Mouse (Mus musculus): ENCODE measurements around the gene Vangl2.

DNA sequence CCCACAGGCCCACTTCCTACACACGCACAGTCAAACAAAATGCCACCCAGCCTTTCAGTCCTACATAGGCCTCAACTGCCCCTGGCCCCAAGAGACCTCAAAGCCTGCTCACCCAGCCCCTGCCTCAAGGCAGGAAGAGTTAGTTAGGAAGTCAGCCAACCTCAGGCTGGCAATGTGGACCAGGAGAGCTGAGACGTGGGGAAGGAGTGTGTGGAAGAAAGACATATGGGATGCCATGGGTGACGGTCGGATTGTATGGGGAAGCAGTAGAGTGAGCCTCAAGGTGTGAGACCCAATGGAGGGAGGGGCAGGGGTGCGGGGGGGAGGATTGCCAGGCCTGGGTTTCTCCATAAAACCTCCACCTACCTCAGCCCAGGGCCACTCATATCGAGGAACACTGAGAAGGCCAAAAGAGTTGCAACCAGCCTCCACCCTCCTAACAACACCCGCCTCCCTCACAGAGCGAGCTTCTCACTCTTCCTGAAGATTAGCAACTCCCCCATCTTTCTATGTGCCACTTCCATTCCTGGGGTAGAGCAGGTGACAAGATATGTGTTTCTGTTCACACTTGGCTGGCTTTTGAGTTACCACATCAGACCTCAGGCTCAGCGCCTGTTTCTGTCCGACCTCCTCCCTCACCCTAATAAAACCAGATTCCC lies 8.3 kb downstream of the Vangl2 start:
- TF ChIP-seq CHD2 (IDR thresholded peaks at IDR 0.05; ENCODE audit: low read depth, low read length): no peak
- no peak for TF ChIP-seq ZNF384 (IDR thresholded peaks at IDR 0.05; ENCODE audit: low read depth, low read length)
- no peak for TF ChIP-seq ZC3H11A (IDR thresholded peaks at IDR 0.05; ENCODE audit: borderline replicate concordance, low read depth, low read length)
- no peak for TF ChIP-seq HCFC1 (IDR thresholded peaks at IDR 0.05; ENCODE audit: borderline replicate concordance, insufficient read depth, low read length)
